Mouse (Mus musculus) right cerebral cortex, postnatal 36 days (tissue): ENCODE measurements around the gene Rbm33.
A peak's percentile ranks its signal among the peaks of the same experiment; 100 is the strongest.

ENCODE experiments used
- DNase-seq, 2 experiments: peaks; one replicate each; pipeline ENCODE4 v3.0.0; 2022; ENCODE audit warnings: low spot score in 2 of 2, mixed read lengths in 1 of 2

Gene Rbm33

GRCm38 (mm10) chr5:28412006-28412685, 95.2 kb downstream of the Rbm33 start:
- DNase-seq = no peak

DNA sequence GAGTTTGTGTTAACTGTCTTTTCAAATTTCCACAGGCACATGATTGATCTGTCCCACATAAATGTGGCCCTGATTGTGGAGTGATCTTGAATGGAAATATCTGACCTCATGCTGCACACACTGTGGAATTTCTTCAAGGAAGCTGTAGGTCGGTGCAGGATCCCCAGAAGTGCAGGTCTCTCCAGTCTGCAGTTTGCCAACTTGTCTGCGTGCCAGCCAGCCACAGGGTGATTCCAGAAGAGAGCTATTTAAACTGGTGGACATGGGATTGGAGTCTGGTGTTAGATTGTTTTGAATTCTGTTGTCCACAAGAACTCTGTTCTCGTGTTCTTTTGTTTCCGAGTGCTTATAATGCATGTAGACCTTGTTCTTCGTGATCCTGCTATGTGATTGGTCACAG, 96.6 kb downstream of the Rbm33 start:
- no peak for DNase-seq

GRCm38 (mm10) chr5:28414076-28414475, 97.2 kb downstream of the Rbm33 start:
- no peak for DNase-seq

- no peak for DNase-seq
Measured at GRCm38 (mm10) chr5:28416029-28416428, 99.1 kb downstream of the Rbm33 start.

DNA sequence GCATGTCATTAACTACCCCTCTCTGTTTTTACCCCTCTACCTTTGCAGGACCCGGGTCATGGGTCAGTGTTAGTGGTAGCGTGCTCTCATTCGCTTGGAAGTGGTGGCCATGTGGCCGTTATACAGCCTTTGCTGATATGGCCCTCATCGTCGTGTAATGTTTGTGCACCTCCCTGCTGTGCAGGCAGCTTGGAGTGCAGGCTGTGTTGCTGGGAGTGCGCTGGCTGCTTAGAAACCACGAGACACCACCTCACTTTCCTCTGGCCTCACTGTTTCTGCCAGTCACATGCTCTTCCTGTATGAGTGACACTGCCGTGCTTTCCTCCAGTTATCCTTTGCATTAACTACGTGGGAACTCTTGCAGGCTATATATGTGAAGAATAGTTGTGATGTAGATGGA, 101.8 kb downstream of the Rbm33 start:
- no peak for DNase-seq

DNA sequence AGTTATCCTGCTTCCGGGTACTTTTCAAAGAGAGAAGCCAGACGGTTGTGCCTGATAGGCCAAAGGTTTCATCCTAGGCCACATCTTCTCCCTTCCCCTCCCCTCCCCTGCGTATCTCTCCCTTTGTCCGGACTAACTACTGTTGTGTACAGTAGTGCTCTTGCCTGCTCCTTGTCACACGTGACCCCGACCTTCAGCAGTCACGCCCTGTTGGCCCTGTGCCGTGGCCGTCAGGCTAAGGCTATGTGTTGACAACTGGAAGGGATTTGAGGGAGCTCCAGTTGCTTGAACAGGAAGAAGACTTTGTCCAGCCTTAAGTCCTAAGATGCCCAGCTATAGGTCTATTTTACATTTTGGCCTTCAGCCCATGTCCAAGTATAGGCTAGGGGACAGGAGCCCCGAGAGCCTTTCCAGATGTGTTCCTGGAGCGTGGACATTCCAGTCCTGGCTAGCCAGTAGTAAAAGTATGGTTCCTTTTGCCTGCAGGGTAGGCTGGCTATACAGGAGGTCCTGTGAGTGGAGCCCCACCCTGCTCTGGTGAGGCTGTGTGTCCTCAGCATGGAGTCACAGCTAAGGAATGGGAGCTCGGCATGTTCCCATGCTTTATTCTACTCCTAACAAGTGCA, 102.8 kb downstream of the Rbm33 start:
- DNase-seq = no peak

DNA sequence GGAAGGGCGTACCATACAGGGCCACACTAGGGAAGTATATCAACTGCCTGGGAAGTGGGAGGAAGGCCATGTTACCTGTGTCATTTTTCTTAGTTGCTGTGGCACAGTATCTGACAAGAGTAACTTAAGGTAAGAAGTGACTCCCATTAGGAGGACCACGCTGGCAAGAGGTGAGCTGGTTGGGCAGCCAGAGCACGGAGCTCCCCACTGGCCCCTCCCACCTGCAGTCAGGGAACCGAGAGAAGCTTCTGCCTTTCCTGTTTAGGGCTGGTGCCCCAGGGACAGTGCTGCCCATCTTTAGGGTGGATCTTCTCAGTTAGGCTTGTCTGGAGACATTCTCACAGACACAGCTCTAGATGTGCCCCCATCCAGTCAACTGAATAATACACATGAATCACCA, 106.9 kb downstream of the Rbm33 start:
- DNase-seq = no peak

GRCm38 (mm10) chr5:28425926-28426325, 109.0 kb downstream of the Rbm33 start:
- no peak for DNase-seq

DNA sequence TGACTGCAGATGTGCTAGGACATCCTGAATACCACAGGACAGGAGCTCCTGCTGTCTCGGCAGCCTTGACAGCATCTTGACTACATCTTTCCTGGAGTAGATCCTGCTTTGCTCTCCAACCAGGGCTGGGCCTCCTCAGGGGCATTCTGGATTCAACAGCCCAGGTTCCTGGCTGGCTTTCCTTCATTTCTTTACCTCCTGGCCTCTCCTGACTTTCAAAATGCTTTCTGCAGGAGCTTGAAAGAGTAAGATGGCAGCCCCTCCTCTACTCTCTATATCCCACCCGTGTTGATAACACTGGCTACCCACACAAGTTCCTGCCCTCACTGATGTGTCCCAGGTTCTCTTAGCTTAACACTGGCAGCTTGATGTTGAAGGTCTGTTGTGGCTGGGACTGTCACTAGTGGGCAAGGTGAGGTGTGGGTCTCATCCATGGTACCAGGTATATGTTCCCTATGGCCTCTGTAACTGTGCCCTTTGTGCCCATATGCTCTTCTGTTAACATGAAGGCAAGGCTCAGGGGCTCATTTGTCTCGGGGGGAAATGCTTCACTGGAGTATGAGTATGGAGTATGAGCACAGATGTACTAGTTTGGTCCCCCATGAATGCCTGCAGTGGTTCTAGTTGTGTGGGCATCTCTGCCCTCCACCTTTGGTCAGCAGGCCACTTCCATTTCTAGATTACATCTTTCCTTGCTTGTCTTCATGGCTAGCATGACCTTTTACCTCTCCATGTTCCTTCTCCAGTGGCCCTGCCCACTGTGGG, 133.4 kb downstream of the Rbm33 start:
- no peak for DNase-seq

- peak; percentile 65 to 74 for DNase-seq
Measured at GRCm38 (mm10) chr5:28451053-28451638, 134.2 kb downstream of the Rbm33 start.

DNA sequence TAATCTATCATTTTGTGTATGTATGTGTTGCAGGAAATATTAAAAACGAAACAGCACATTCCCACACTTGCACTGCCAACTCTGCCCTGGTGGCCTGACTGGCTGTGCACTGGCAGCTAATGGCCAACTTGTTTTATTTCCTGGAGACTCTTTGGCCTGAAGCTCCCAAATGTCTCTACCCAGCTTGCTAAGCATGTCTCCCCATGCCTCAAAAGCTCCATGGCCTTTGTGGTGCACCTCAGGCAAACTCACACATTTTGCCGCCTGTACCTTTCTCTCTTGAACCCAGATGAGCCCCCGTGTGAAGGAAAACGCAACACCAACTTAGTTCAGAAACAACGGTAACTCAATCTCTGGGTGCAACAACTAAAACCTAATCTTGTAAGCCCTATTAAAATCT, 136.2 kb downstream of the Rbm33 start:
- no peak for DNase-seq

- no peak for DNase-seq
Measured at GRCm38 (mm10) chr5:28453523-28453922, 136.6 kb downstream of the Rbm33 start.

GRCm38 (mm10) chr5:28454546-28454945, 137.6 kb downstream of the Rbm33 start:
- DNase-seq = no peak

DNA sequence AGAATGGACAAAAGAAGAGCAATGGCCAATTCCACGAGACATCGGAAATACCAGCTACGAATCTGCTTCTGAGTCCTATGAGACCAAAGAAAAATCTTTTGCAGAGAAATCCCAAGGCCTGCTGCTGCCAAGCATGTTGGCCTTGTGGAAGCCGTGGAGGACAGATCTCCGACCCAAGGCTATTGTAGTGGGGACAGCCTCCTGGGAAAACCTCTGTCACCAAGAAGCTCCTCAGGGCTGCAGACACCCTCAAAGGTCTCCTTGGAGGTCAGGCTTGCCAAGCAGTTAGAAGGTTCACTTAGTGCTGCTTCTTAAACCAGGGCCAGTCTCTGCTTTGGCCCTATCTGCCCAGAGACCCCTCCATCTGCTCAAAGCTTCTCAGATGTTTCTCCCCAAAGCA, 138.8 kb downstream of the Rbm33 start:
- DNase-seq = no peak

- no peak for DNase-seq
Measured at GRCm38 (mm10) chr5:28456366-28456765, 139.4 kb downstream of the Rbm33 start.

DNA sequence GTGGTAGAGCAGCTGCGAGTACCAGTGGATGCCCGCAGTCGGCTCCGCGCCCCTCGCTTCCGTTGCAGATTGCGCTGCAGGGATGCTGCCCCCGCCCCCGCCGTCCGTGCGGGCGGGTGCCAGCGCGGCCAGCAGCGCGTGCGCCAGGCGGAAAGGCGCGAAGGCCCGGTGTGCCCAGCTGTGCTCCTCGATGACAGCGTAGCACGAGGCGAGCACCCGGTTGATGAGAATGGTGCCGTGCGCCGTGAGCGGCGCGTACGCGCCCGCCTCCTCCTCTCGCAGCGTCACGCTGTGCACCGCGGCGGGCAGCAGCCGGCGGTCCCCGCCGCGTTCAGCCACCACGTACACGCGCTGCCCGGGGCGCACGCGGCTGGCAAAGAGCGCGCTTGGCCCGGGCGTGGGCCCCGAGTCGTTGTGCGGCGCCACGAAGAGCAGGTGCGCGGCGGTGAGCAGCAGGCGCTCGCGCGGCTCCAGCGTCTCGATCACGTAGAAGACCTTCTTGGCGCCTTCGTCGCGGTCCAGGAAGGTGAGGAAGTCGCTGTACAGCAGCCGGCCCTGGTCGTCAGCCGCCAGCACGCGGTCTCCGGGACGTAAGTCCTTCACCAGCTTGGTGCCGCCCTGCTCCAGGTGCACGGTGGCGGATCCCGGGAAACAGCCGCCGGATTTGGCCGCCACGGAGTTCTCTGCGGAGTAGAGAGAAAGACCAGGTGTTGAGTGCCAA, 141.2 kb downstream of the Rbm33 start:
- no peak for DNase-seq

DNA sequence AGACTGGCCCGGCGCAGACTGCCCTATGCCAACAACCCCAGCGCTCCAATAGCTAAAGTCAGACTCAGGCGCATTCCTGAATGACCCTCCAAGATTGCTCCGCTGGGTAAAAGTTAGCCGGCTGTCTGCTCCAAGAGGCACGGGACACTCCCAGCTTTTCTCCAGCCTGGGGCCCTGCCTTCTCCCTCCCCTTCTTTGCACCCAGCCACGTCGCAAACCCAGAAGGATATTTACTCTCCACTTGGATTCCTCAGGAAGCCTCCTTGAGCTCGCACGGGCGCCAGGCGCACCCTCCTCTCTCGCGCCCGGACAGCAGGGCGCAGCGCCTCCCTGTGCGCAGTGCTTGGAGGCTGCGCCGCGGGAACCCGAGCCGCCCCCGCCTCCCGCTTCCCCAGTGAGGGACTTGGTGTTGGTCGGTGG, 141.9 kb downstream of the Rbm33 start:
- DNase-seq = no peak

GRCm38 (mm10) chr5:28459456-28460225, 142.7 kb downstream of the Rbm33 start:
- no peak for DNase-seq

DNA sequence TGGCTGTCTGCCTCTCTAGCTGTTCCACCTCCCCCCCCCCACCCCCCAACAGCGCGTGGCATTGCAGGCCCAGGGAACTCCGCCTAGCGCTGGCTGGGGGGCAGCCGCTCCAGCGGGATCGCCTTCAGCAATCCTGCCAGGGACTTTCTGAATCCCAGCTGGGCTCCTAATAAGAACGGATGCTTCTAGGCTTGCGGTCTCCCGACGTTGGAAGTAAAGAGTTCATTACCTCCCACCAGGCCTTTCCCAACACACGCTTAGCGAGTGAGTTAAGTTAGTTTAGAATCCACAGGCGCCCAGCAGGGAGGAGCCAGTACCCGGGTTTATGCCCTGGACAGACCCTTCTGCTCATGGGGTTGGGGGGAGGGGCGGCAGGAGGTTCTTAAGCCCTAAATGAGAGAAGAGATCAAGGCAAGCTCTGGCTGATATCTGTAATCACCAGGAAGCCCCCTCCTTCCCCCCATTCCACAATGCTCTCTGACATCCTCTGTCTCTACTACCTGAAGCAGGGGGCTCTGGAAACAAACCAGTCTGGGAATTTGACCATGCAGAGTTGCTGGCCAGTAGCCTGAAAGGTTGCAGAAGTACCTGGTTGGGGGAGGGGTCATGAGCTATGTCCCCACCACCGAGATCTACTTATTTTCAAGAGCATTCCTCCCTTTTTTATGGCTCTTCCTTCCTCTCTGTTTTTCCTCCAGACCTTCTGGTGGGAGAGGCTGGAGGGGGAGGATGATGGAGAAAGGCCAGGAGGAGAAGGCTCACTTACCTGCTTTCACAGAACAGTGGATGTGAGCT, 143.8 kb downstream of the Rbm33 start:
- no peak for DNase-seq

DNA sequence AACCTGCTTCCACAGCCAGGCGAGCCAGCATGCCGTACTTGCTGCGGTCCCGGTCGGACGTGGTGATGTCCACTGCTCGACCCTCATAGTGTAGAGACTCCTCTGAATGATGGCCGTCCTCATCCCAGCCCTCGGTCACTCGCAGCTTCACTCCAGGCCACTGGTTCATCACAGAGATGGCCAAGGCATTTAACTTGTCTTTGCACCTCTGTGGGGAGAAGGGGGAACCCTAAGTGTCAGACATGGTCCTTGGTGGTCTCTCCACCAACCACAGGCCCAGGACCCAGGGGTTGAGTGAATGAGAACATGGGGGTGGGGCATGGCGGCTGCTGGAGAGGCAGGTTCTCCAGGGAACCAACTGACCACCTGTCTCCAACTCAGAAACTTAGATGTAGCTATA, 144.5 kb downstream of the Rbm33 start:
- DNase-seq = no peak
